Mouse (Mus musculus): ENCODE results near the gene Ssr2.

- no peak for TF ChIP-seq HCFC1 (IDR thresholded peaks at IDR 0.05; ENCODE audit: borderline replicate concordance, insufficient read depth, low read length)
- TF ChIP-seq ZNF384 (IDR thresholded peaks at IDR 0.05; ENCODE audit: low read depth, low read length): no peak
Measured at GRCm38 (mm10) chr3:88631921-88632587, 56.4 kb downstream of the Ssr2 start.

Data from ES-E14 (cell line).